Mouse (Mus musculus) induced T-regulatory cell, adult 2 months (primary cell): ENCODE data around the gene Sec24d.

Experiments used
- DNase-seq: peaks from one replicate; pipeline ENCODE4 v3.0.0-alpha.2; 2012; ENCODE audit warnings: low read depth

Gene Sec24d

DNA sequence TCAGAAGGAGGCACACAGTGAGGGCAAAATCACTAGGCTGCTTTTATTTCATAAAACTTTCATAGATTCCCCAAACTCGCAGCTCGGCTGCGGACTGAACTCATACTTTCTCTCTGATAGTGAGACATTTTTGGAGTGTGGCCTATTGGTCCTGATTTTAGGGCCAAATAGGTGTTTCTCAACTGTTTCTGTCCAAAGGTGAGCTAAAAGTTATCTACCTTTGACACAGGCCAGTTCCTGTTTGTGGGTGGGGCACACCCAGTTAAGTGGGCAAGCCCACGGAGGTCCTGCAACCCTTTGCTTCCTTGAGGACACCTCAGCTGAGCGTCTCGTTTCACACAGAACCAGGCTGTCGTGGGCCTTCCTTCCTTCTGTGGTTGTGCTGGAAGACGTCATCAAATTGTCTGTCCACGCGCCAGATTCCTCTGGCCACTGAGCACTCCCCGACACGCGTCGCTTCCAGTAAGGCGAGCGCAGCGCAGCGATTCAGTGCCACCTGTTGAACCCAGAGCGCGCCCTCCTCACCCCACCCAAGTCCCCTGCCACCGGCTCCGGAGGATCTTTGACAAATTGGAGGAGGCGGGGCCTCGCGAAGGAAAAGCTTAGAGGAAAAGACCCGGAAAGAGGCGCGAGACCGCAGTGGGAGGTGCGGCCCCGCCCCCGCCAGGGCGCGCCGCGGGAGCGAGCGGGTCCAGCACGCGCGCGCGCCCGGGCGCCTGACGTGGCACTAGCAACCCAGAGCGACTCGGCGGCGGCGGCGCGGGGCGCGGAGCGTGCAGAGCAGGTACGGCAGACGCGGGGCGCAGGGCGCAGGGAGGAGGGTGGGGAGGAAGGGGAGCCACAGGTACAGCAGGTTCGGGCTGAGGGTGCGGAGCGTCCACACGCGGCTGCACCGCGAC is at the start of gene Sec24d:
Sec24d (plus strand) TSS at position 703 of the 899 bp plus-strand sequence.
- DNase-seq = peak; percentile 92

- DNase-seq = peak; percentile 3
Measured at GRCm38 (mm10) chr3:123218646-123219045, 48.6 kb upstream of the Sec24d start.

GRCm38 (mm10) chr3:123227276-123227675 is 40.0 kb upstream of the Sec24d start:
- DNase-seq = no peak

DNA sequence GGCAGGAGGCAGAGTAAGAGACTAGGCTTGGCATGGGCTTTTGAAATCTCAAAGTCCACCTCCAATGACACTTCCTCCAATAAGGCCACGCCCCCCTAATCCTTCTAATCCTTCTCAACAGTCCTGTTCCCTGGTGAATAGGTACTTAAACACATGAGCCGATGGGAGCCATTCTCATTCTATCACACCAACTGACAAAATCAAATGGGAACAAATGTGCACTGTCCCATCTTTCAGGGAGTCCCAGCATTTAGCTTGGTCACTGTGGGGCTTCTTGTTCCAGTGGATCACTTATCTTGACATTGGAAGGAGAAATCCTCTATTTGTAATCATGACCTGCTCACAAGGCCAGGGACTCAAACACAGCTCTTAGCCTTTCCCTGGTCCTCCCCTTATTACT is 35.6 kb upstream of the Sec24d start:
- DNase-seq = no peak

- DNase-seq = peak; percentile 29
Measured at GRCm38 (mm10) chr3:123234191-123234836, 32.9 kb upstream of the Sec24d start.

- DNase-seq = no peak
Measured at GRCm38 (mm10) chr3:123235495-123235894, 31.8 kb upstream of the Sec24d start.

- peak; percentile 9 for DNase-seq
Measured at GRCm38 (mm10) chr3:123235921-123236320, 31.3 kb upstream of the Sec24d start, which contains the start of gene Synpo2. Gene Synpo2 (minus strand): TSS chr3:123236149.

- no peak for DNase-seq
Measured at GRCm38 (mm10) chr3:123237039-123237438, 30.2 kb upstream of the Sec24d start.

GRCm38 (mm10) chr3:123237446-123237845 is 29.8 kb upstream of the Sec24d start:
- no peak for DNase-seq

- no peak for DNase-seq
Measured at GRCm38 (mm10) chr3:123244376-123244775, 22.9 kb upstream of the Sec24d start.

GRCm38 (mm10) chr3:123245646-123246045 is 21.6 kb upstream of the Sec24d start:
- DNase-seq = no peak

- peak; percentile 7 for DNase-seq
Measured at GRCm38 (mm10) chr3:123256181-123257101, 10.8 kb upstream of the Sec24d start.

DNA sequence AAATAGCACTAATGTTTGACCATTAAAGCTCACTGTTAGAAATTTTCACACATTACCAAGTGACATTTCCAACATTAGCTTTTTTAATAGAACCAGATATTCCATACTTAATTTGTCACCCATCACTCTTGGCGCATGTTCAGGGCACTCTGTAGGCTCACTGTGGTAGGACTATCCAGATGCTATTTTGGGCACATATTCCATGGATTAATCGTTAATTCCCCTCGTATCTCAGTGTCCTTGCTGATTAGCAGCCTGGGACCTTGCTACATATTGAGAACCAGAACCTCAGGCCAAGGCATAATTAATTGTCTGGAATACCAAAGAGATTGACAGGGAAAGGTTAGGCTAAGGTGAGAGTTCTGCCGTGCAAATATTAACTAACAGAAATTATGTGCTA is 8.5 kb upstream of the Sec24d start:
- DNase-seq = no peak

GRCm38 (mm10) chr3:123264706-123265105 is 2.5 kb upstream of the Sec24d start:
- DNase-seq = no peak

- DNase-seq = peak; percentile 64
Measured at GRCm38 (mm10) chr3:123267741-123268201, 516 bp downstream of the Sec24d start.

GRCm38 (mm10) chr3:123282866-123283615 is 15.8 kb downstream of the Sec24d start:
- DNase-seq = no peak

- no peak for DNase-seq
Measured at GRCm38 (mm10) chr3:123284284-123284683, 17.0 kb downstream of the Sec24d start.

GRCm38 (mm10) chr3:123285649-123286048 is 18.4 kb downstream of the Sec24d start:
- DNase-seq = no peak

GRCm38 (mm10) chr3:123288856-123289570 is 21.8 kb downstream of the Sec24d start:
- DNase-seq = no peak

DNA sequence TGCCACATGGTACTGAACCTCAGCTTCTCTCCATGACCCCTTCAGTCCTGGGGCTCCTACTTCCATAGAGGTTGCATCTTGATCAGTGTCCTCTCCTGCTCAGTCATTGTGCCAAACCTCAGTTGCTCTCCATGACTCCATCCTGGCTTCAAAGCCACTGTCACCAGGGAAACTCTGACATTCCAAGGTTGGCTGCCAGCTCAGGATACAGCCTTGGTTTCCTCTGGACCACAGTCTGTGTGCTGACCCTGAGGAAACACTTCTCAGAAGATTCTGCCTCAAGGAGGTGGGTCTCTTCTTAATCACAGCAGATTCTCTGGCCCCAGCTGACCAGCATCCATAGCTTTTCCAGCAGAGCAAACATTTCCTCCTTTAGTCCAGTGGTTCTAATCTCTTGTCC is 24.4 kb downstream of the Sec24d start:
- no peak for DNase-seq

DNA sequence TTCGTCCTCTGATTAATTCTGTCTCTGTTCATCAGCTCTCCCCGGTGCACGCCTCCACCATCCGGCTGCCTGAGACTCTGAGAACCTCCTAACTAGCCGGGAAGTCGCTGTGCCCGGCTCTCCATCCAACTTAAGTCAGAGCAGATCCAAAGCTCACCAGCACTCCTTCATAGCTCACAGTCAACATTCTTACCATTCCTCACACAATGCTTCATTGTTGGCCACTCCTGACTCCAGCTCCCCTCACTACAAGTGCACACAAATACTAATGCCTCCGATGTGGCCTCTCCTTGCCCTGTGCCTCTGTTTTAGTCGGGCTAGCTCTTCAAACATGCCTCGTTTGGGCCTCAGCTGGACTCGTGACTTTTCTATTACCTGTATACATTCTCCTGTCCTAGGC is 29.4 kb downstream of the Sec24d start:
- DNase-seq = no peak
